Mouse (Mus musculus) neural tube, embryonic 11.5 days (tissue): ENCODE measurements at regions not wholly inside any gene's neighbourhood (a gene's known extent, or its start where the extent isn't known, plus 50 kb on each side); places are given as distances from the start of the nearest gene placed in this dataset.

ENCODE experiments used
- ATAC-seq: fragments of 200-750 bp; cut with Nextera tagmentation; 2 replicates; pipeline ENCODE4 v1.8.0; 2017; ENCODE audit warnings: moderate number of reproducible peaks, mild to moderate bottlenecking, moderate TSS enrichment, moderate library complexity; ENCODE audit not compliant: insufficient read depth, low FRiP score, low TSS enrichment
- DNase-seq: peaks from one replicate; pipeline ENCODE4 v3.0.0-alpha.2; 2015; ENCODE audit warnings: low spot score
- H3K27ac ChIP-seq: fragments of 300-500 bp; sonication (generic); 2 replicates; pipeline ENCODE4 v1.5.1; 2014; ENCODE audit warnings: low read depth, mild to moderate bottlenecking, low read length
- H3K27me3 ChIP-seq: fragments of 300-500 bp; sonication (generic); 2 replicates; pipeline ENCODE4 v1.6.1; 2014; ENCODE audit warnings: mild to moderate bottlenecking, low read length, mixed read lengths; ENCODE audit not compliant: control insufficient read depth, insufficient read depth
- H3K36me3 ChIP-seq: fragments of 300-500 bp; sonication (generic); 2 replicates; pipeline ENCODE4 v1.6.1; 2014; ENCODE audit warnings: mild to moderate bottlenecking, low read length, moderate library complexity, mixed read lengths; ENCODE audit not compliant: control insufficient read depth, insufficient read depth
- H3K4me1 ChIP-seq: fragments of 300-500 bp; sonication (generic); 2 replicates; pipeline ENCODE4 v1.6.1; 2014; ENCODE audit warnings: low read length, mixed read lengths; ENCODE audit not compliant: control insufficient read depth, insufficient read depth
- H3K4me2 ChIP-seq: fragments of 300-500 bp; sonication (generic); 2 replicates; pipeline ENCODE4 v1.6.1; 2014; ENCODE audit warnings: low read depth, mild to moderate bottlenecking, moderate library complexity
- H3K4me3 ChIP-seq: fragments of 300-500 bp; sonication (generic); 2 replicates; pipeline ENCODE4 v1.5.1; 2014; ENCODE audit warnings: low read depth, low read length
- H3K9ac ChIP-seq: fragments of 300-500 bp; sonication (generic); 2 replicates; pipeline ENCODE4 v1.6.1; 2014; ENCODE audit warnings: mild to moderate bottlenecking, low read length
- H3K9me3 ChIP-seq: fragments of 300-500 bp; sonication (generic); 2 replicates; pipeline ENCODE4 v1.6.1; 2016; ENCODE audit warnings: low read length; ENCODE audit not compliant: control insufficient read depth
- WGBS: fragments of 180-500 bp; shearing (Covaris S2); extraction: QIAGEN DNeasy Blood & Tissue Kit; methylation state at CpG from one replicate; pipeline ENCODE4 v1.1.7; 2014; 5-methylcytosine and 5-hydroxymethylcytosine counted together

DNA sequence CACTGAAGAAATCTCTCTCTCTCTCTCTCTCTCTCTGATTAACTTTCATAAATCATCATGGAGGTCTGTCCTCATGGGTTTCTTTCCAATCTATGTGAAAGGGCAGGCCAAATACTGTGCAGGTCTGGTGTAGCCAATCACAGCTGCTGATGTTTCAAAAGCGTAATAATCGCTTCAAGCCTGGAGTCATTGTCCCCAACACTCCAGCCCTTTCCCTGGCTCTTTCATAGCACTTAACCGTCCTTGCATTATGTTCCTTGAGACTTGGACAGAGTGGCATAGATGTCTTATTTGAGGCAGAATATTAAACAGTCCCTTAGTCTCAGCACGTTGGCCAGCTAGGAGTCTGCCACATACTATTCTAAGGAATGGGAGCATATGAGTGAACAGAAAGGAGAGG lies 286.5 kb upstream of the Kcnd2 start:
- Histone ChIP-seq H3K4me1 (no peaks in the 10 kb centered on the region), H3K27ac (no peak overlapping the region), H3K4me3 (no peak overlapping the region), H3K9me3 (no peaks in the 10 kb centered on the region), H3K9ac (no peak overlapping the region), H3K36me3 (no peaks in the 10 kb centered on the region), H3K4me2 (no peak overlapping the region), H3K27me3 (no peaks in the 10 kb centered on the region)
- DNase-seq (no peak), ATAC-seq (0 out of 2 replicates have a peak, but pooled peaks have one; percentile 60)
- 70% methylated on average over 4 of the region's 4 CpGs for WGBS
